Mouse (Mus musculus) right cerebral cortex, adult 18-20 months (tissue): ENCODE results near the gene Ube3b.

ENCODE experiments used
- DNase-seq: peaks from one replicate; pipeline ENCODE4 v3.0.0; 2022; ENCODE audit warnings: mixed read lengths

Ube3b gene

DNA sequence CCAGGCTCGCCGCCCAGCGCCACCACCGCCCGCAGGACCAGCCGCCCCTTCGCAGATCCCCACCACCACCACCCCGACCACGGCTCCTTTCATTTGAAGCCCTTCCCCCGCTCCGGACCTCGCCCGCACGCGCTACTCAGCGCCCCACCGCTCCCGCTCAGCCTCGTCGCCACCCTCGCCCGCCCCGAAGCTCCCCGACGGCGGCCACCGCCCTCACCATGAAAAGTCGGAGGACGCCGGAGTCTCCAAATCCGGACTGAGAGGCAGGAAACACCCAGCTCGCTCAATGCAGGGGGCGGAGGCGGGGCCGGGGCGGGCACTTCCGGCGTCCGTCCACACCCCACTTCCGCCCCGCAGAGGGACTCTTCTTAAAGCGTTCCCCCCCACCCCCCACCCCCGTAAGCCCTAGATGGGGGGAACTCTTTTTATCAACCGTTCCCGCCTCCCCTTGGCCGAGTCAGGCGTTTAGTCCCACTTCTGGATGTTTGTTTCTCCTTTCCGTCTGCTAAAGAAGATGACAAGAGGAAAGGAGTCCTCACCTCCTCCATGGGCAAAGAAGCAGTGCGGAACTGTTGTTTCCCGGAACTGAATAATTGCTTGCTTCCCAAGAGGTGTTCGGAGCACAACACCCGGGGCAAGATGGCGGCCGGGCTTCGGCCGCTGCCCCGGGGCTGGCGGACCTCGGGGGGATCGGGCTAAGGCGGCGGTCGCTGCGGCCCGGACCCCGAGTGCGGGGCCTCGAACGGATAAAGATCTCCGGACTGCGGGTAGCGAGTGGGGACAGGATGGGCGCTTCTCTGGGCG is at the start of gene Ube3b, which contains the start of gene Kctd10:
Ube3b (plus strand) TSS at position 399 of the 804 bp plus-strand sequence.
Kctd10 (minus strand) TSS at position 300 of the 804 bp plus-strand sequence.
- peak; percentile 77 for DNase-seq

GRCm38 (mm10) chr5:114342996-114343395 is 37.4 kb upstream of the Ube3b start:
- no peak for DNase-seq

- DNase-seq = no peak
These were observed 36.8 kb upstream of the Ube3b start for GRCm38 (mm10) chr5:114343612-114344011.

DNA sequence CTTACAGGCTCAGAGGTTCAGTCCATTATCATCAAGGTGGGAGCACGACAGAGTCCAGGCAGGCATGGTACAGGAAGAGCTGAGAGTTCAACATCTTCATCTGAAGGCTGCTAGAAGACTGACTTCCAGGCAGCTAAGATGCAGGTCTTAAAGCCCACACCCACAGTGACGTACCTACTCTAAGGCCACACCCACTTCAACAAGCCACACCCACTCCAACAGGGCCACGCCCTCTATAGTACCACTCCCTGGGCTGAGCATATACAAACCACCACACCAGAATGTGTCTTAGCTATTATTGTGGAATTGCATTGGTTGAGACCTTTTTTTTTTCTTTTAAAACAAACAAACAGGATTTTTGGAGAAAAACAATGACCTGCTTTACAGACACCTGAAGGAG is 34.9 kb upstream of the Ube3b start:
- no peak for DNase-seq

DNA sequence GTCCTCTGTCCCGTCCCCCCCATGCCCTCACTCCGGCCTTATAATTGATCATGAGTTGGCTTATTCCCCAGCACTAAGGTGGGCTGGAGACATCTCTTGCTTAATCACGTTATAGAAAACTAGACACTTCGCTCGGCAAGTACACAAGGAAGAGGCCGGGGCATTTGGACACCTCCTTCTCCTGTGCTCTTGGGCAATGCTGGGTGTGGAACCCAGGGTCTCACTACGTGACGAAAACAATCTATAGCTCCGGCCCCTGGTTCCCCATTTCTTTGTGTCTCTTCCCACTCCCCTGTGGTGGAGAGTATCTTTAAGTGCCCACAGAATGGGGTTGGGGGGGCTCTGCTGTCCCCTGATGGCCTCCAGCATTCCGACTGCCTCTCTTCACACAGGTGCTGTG is 33.4 kb upstream of the Ube3b start:
- no peak for DNase-seq

GRCm38 (mm10) chr5:114351490-114351889 is 28.9 kb upstream of the Ube3b start:
- no peak for DNase-seq

DNA sequence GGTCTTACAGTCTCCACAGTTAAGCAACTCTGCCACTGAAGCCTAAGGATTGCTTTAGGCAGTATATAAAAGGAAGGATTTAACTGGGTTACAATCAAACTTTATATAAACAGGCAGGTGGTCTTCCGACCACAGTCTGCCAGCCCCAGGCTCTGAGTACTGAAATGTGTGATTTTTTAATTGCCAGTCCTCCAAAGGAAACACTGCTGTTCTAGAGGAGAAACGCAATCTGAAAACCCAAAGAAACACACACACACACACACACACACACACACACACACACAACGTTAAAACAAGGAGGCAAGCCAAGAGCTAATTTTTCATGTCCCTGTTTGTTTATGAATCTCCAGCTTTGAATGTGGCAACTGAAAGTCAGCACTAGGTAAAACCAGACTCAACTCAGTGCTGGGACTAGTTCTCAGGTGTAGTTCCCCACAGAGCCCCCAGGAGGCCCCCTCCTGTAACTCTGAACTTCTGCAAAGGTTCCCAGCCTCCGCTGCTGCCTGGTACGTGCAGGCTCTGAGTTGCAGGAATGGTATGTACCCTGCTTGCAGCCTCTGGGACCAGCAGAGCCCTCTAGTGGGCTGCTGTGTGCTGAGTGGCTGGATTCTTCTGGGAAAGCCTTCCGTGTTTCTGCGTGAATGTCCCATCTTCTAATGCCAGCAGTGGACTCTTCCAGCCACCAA is 24.0 kb upstream of the Ube3b start:
- peak; percentile 70 for DNase-seq

GRCm38 (mm10) chr5:114356936-114357751 is 23.3 kb upstream of the Ube3b start:
- DNase-seq = peak; percentile 44

DNA sequence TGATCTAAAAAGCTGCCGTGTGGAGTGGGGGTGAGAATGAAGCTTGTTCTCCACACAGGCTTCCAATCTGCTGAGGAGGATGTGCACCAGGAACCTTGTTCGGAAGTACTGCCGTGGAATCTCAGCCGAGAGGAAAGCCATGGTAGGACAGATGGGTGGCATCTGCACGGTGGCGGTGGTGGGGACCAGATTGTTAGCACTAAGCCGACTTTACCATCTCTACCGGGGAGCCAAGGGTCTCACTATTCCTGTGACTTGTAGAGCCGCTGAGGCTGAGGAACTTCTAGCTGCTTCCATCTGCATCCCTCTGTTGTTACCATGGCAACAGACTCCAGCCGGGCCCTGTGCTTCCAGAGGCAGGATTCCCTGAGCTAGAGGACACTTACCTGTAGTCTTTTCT is 21.6 kb upstream of the Ube3b start:
- DNase-seq = peak; percentile 61

GRCm38 (mm10) chr5:114359586-114359985 is 20.8 kb upstream of the Ube3b start:
- DNase-seq = no peak

DNA sequence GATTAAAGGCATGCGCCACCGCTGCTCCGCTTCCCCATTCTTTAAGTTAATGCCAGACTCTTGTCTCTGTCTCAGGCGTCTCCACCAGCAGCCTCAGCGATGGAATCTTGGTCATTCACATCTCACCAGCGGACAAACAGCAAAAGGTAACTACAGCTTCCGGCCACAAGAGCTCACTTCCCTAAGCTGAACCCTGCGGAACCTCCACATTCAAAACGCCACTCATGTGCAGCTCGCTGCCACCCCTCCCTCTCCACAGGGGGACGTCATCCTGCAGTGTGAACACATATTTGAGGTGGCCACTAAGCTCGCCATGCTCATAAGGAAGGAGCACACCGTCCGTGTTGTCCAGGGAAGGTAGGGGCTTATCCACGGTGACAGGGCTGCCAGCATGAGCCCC is 19.4 kb upstream of the Ube3b start:
- no peak for DNase-seq

GRCm38 (mm10) chr5:114365043-114365752 is 15.2 kb upstream of the Ube3b start:
- no peak for DNase-seq

- no peak for DNase-seq
These were observed 12.3 kb upstream of the Ube3b start for GRCm38 (mm10) chr5:114368121-114368520.

GRCm38 (mm10) chr5:114368803-114369496 is 11.5 kb upstream of the Ube3b start:
- DNase-seq = no peak

GRCm38 (mm10) chr5:114369921-114370320 is 10.5 kb upstream of the Ube3b start:
- no peak for DNase-seq

DNA sequence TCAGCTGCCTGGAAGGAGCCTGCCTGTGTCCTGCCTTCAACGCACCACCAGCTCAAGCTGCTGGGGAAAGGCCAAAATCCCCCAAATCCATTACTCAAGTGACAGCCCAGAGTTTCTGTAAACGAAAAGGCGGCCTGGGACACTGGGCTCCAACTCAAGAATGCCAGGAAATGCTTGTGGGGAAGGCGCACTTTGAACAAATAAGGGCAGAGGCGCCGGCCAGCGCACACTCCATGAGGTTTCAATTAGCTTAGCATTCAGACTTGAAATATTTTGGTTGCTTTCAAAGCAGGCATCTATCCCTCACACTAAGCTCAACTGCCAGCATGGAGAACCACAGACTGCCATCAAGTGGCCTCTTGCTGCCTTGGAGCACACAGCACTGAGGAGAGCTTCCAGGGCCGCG is 10.0 kb upstream of the Ube3b start:
- DNase-seq = no peak

DNA sequence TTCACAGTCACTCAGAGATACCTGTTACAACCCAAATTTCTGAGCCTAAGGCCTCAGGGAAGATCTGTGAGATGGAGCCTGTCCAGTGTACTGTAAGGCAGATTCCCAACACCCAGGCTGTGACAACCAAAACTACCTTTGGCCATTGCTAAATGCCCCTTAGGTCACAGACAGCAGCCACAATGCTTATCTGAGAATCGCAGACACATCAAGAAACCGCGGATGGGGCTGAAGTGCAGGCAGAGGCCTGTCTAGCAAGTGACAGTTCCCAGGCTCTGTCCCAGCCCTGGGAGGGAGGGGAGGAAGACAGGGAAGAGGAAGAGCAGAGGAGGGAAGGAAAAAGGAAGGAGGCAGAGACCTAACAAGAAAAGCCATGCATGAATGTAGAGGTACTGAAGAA is 9.1 kb upstream of the Ube3b start:
- no peak for DNase-seq

GRCm38 (mm10) chr5:114371731-114372473 is 8.5 kb upstream of the Ube3b start:
- no peak for DNase-seq

DNA sequence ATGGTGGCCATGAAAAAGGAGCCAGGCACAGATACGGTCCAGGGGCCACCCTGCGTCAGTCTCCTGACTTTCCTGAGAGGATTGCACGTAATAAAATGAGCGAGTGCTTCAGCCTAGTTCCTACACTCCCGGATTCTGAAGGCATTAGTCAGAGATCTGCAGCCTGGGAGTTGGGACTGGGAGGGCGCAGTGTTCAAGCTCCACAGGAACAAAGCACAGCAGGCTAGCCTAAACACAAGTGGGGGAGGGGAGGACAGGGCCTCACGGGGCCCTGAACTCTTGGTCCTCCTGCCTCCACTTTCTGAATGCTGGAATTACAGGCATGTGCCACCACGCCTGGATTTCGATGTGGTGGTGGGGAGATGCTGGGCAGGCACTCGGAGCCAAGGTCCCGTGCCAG is 7.8 kb upstream of the Ube3b start:
- DNase-seq = no peak

GRCm38 (mm10) chr5:114373174-114373573 is 7.2 kb upstream of the Ube3b start:
- DNase-seq = no peak

DNA sequence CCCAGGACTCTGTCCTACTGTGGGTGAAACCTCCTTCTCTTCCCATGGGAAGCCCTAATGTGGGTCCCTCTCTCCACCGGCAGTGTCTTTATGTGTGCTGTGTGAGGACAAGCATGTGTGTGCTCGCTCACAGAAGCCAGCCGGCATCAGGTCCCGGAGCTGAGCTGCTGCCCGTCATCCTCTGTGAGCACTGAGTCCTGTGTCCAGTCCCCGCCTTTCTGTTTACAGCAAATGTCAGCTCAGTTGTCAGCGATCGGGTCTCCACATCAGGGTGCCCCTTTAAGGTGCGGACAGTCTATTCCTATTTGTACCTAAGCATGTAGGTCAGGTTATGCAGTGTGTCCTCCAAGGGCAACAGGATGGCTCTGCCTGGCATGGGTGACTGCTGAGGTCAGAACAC is 6.8 kb upstream of the Ube3b start:
- no peak for DNase-seq
